Comparison of ENCODE assay signal across 8 mouse cellular contexts in genomic region chr5:43233316-43234181, GRCm38 (mm10). TPM values are rescaled to one million over a fixed set of nuclear protein-coding genes. Genes with fewer than 3 reads are reported as not detected.
DNase-seq lines count a peak whose midpoint lies in the region; ATAC-seq and TF ChIP-seq lines count a peak whose summit lies in the region.

No protein-coding gene starts in this region.

- H3K4me3 ChIP-seq in heart, embryonic 14.5 days (ENCODE audit: control insufficient read depth in 1 of 2, insufficient read depth in 1 of 2, low read depth in 1 of 2, low read length in 2 of 2), result peak overlapping the region; percentile 93 to 100
- H3K4me3 ChIP-seq in liver, embryonic 14.5 days (ENCODE audit: insufficient read depth in 1 of 2, low read depth in 2 of 2, low read length in 2 of 2), result peak overlapping the region; percentile 58 to 76
- peak overlapping the region; percentile 89 for H3K4me3 ChIP-seq in neural tube, embryonic 11.5 days (ENCODE audit: low read depth, low read length)
- H3K4me3 ChIP-seq in stomach, embryonic 16.5 days (replicated peaks; ENCODE audit: low read length), result peak overlapping the region; percentile 99

- DNase-seq in brain, embryonic 18.5 days (ENCODE audit: low read depth, low spot score), result peak; percentile 60
- peak; percentile 45 for DNase-seq in fibroblast of lung, adult 2 months (ENCODE audit: low read depth)
- peak; percentile 89 for DNase-seq in kidney, postnatal 14 days
- DNase-seq in liver, embryonic 14.5 days (ENCODE audit: low read depth in 3 of 3, low spot score in 3 of 3), result peak in 1 of 3 experiments; percentile 46
- DNase-seq in neural tube, embryonic 11.5 days (ENCODE audit: low spot score), result peak; percentile 77

- 0 out of 4 replicates have a peak, but pooled peaks cover 0 to 2% of the 10 kb centered on the region in 2 experiments for H3K4me1 ChIP-seq in heart, embryonic 14.5 days (ENCODE audit: control insufficient read depth in 2 of 2, insufficient read depth in 2 of 2, low read length in 2 of 2)
- no peaks in the 10 kb centered on the region; a peak in 1 of 4 replicates for H3K4me1 ChIP-seq in liver, embryonic 14.5 days (replicated peaks; ENCODE audit: control insufficient read depth in 2 of 2, insufficient read depth in 2 of 2, low read length in 1 of 2)
- H3K4me1 ChIP-seq in neural tube, embryonic 11.5 days (ENCODE audit: control insufficient read depth, insufficient read depth, low read length), result no peaks in the 10 kb centered on the region
- peaks cover 4% of the 10 kb centered on the region for H3K4me1 ChIP-seq in stomach, embryonic 16.5 days (ENCODE audit: control insufficient read depth, insufficient read depth, low read length)

- peak overlapping the region; percentile 68 for H3K4me2 ChIP-seq in heart, embryonic 14.5 days (ENCODE audit: low read length)
- H3K4me2 ChIP-seq in liver, embryonic 14.5 days (ENCODE audit: low read depth), result peak overlapping the region; percentile 83
- H3K4me2 ChIP-seq in neural tube, embryonic 11.5 days (ENCODE audit: low read depth), result peak overlapping the region; percentile 86
- peak overlapping the region; percentile 90 for H3K4me2 ChIP-seq in stomach, embryonic 16.5 days (ENCODE audit: low read depth, low read length)

- H3K9me3 ChIP-seq in heart, embryonic 14.5 days (ENCODE audit: control insufficient read depth, low read length), result no peaks in the 10 kb centered on the region
- H3K9me3 ChIP-seq in liver, embryonic 14.5 days (ENCODE audit: control insufficient read depth, low read length), result no peaks in the 10 kb centered on the region
- no peaks in the 10 kb centered on the region for H3K9me3 ChIP-seq in neural tube, embryonic 11.5 days (ENCODE audit: control insufficient read depth, low read length)
- no peaks in the 10 kb centered on the region for H3K9me3 ChIP-seq in stomach, embryonic 16.5 days (replicated peaks; ENCODE audit: control insufficient read depth, low read length)

- ATAC-seq in CD4-positive, CD25-positive, alpha-beta regulatory T cell, adult 4 months, result peak; percentile 61
- ATAC-seq in heart, embryonic 14.5 days (ENCODE audit: insufficient number of reproducible peaks, insufficient read depth, low FRiP score, low read depth), result peak; percentile 47
- ATAC-seq in liver, embryonic 14.5 days (ENCODE audit: insufficient read depth), result peak; percentile 56
- ATAC-seq in neural tube, embryonic 11.5 days (ENCODE audit: insufficient read depth, low FRiP score, low TSS enrichment), result peak; percentile 49
- ATAC-seq in stomach, embryonic 16.5 days (ENCODE audit: insufficient read depth, low FRiP score), result peak; percentile 60

- H3K36me3 ChIP-seq in heart, embryonic 14.5 days (ENCODE audit: control insufficient read depth, insufficient read depth, low read length), result no peaks in the 10 kb centered on the region
- no peaks in the 10 kb centered on the region for H3K36me3 ChIP-seq in liver, embryonic 14.5 days (replicated peaks; ENCODE audit: control insufficient read depth, insufficient read depth, low read depth)
- H3K36me3 ChIP-seq in neural tube, embryonic 11.5 days (ENCODE audit: control insufficient read depth, insufficient read depth, low read length), result no peaks in the 10 kb centered on the region
- no peaks in the 10 kb centered on the region for H3K36me3 ChIP-seq in stomach, embryonic 16.5 days (ENCODE audit: control insufficient read depth, insufficient read depth, low read length)

- under 1% methylated on average over 82 of the region's 101 CpGs for WGBS in heart, embryonic 14.5 days
- 1% methylated on average over 60 of the region's 101 CpGs for WGBS in liver, embryonic 14.5 days (ENCODE audit: insufficient replicate concordance)
- 0% methylated on average over 33 of the region's 101 CpGs for WGBS in neural tube, embryonic 11.5 days
- WGBS in stomach, embryonic 16.5 days, result under 1% methylated on average over 101 of the region's 101 CpGs

- H3K27me3 ChIP-seq in heart, embryonic 14.5 days (ENCODE audit: control insufficient read depth, insufficient read depth, low read length), result no peaks in the 10 kb centered on the region
- peaks cover 38% of the 10 kb centered on the region for H3K27me3 ChIP-seq in liver, embryonic 14.5 days (ENCODE audit: control insufficient read depth, insufficient read depth, low read length)
- H3K27me3 ChIP-seq in neural tube, embryonic 11.5 days (ENCODE audit: control insufficient read depth, insufficient read depth, low read length), result no peaks in the 10 kb centered on the region
- no peaks in the 10 kb centered on the region for H3K27me3 ChIP-seq in stomach, embryonic 16.5 days (ENCODE audit: control insufficient read depth, insufficient read depth, low read length)

- H3K9ac ChIP-seq in heart, embryonic 14.5 days (ENCODE audit: low read length), result peak overlapping the region; percentile 98
- H3K9ac ChIP-seq in liver, embryonic 14.5 days (replicated peaks), result peak overlapping the region; percentile 69
- H3K9ac ChIP-seq in neural tube, embryonic 11.5 days (ENCODE audit: low read length), result peak overlapping the region; percentile 90
- H3K9ac ChIP-seq in stomach, embryonic 16.5 days (ENCODE audit: low read length), result peak overlapping the region; percentile 97

- peak overlapping the region; percentile 97 to 100 for H3K27ac ChIP-seq in heart, embryonic 14.5 days (replicated peaks in 1 of 2; ENCODE audit: control insufficient read depth in 1 of 2, insufficient read depth in 1 of 2, low read depth in 2 of 2, low read length in 2 of 2)
- H3K27ac ChIP-seq in liver, embryonic 14.5 days, result peak overlapping the region; percentile 75
- H3K27ac ChIP-seq in neural tube, embryonic 11.5 days (ENCODE audit: low read depth, low read length), result peak overlapping the region; percentile 96
- H3K27ac ChIP-seq in stomach, embryonic 16.5 days (ENCODE audit: low read length), result peak overlapping the region; percentile 99

- TF ChIP-seq CTCF in liver, embryonic 14.5 days (IDR thresholded peaks at IDR 0.05; ENCODE audit: low read depth), result no peak

- no peak for TF ChIP-seq EP300 in liver, embryonic 14.5 days (IDR thresholded peaks at IDR 0.05; ENCODE audit: low read depth)

RNA-seq across cellular contexts. Expression of gene Cpeb2, which starts 0.6 kb away (rescaled TPM):
- 1 to 10 TPM; 1.3 to 3.2 TPM for polyA plus RNA-seq in CD4-positive, CD25-positive, alpha-beta regulatory T cell, adult 4 months (2017; shearing (Covaris generic))
- polyA plus RNA-seq in heart, embryonic 14.5 days (2014; fragmentation: Nextera tagmentation; extraction: Ambion mirVana), result 7.4 and 7.7 TPM in 2 replicates
- 0.97 and 1.1 TPM in 2 replicates for polyA plus RNA-seq in liver, embryonic 14.5 days (2012; rRNA removed)
- 0.82 and 0.86 TPM in 2 replicates for polyA plus RNA-seq in liver, embryonic 14.5 days (2014; fragmentation: Nextera tagmentation; extraction: Ambion mirVana)
- 5.2 and 6.9 TPM in 2 replicates for polyA plus RNA-seq in neural tube, embryonic 11.5 days (2014; fragmentation: Nextera tagmentation; extraction: Ambion mirVana)
- 5.6 and 5.7 TPM in 2 replicates for polyA plus RNA-seq in stomach, embryonic 16.5 days (2015; fragmentation: Nextera tagmentation; extraction: Ambion mirVana)
